Mouse (Mus musculus): Measurements from ENCODE around the gene Ninl.
"Not testable (repeated sequence)": the region's sequence is repeated elsewhere in the genome, so short reads cannot be mapped to it uniquely, and the experiment has no call there.

Ninl gene

GRCm38 (mm10) chr2:150948786-150949185 lies 90.4 kb downstream of the Ninl start:
- in situ Hi-C loops (cut with MboI) = no loop called here

GRCm38 (mm10) chr2:150947880-150948611 lies 91.1 kb downstream of the Ninl start:
- in situ Hi-C loops (cut with MboI) = not testable (repeated sequence)

- in situ Hi-C loops (cut with MboI) = not testable (repeated sequence)
Measured at GRCm38 (mm10) chr2:150947341-150947740, 91.8 kb downstream of the Ninl start.

- in situ Hi-C loops (cut with MboI) = no loop called here
Measured at GRCm38 (mm10) chr2:150944017-150944416, 95.2 kb downstream of the Ninl start.

- in situ Hi-C loops (cut with MboI) = no loop called here
Measured at GRCm38 (mm10) chr2:150934659-150935058, 104.5 kb downstream of the Ninl start.

- in situ Hi-C loops (cut with MboI) = no loop called here
Measured at GRCm38 (mm10) chr2:150933482-150933881, 105.7 kb downstream of the Ninl start.

GRCm38 (mm10) chr2:150930806-150931205 lies 108.4 kb downstream of the Ninl start:
- in situ Hi-C loops (cut with MboI) = no loop called here

- in situ Hi-C loops (cut with MboI) = no loop called here
Measured at GRCm38 (mm10) chr2:150929156-150929555, 110.0 kb downstream of the Ninl start.

- in situ Hi-C loops (cut with MboI) = no loop called here
Measured at GRCm38 (mm10) chr2:150927038-150927720, 112.0 kb downstream of the Ninl start.

GRCm38 (mm10) chr2:150923505-150923904 lies 115.7 kb downstream of the Ninl start:
- in situ Hi-C loops (cut with MboI) = loop anchor here (25.0 kb wide), 1 partner anchor 786 kb away; the partner anchor contains the start of gene Zfp120

- in situ Hi-C loops (cut with MboI) = loop anchor here (25.0 kb wide), 1 partner anchor 786 kb away; the partner anchor contains the start of gene Zfp120
Measured at GRCm38 (mm10) chr2:150923026-150923425, 116.2 kb downstream of the Ninl start.

- in situ Hi-C loops (cut with MboI) = loop anchor here (25.0 kb wide), 1 partner anchor 785 kb away; the partner anchor contains the start of gene Zfp120
Measured at GRCm38 (mm10) chr2:150922165-150922564, 117.0 kb downstream of the Ninl start.

GRCm38 (mm10) chr2:150921697-150922096 lies 117.5 kb downstream of the Ninl start:
- in situ Hi-C loops (cut with MboI) = loop anchor here (25.0 kb wide), 1 partner anchor 784 kb away; the partner anchor contains the start of gene Zfp120

GRCm38 (mm10) chr2:150920543-150920942 lies 118.6 kb downstream of the Ninl start:
- in situ Hi-C loops (cut with MboI) = loop anchor here (25.0 kb wide), 1 partner anchor 783 kb away; the partner anchor contains the start of gene Zfp120

- in situ Hi-C loops (cut with MboI) = loop anchor here (25.0 kb wide), 1 partner anchor 781 kb away; the partner anchor contains the start of gene Zfp120
Measured at GRCm38 (mm10) chr2:150918720-150919119, 120.5 kb downstream of the Ninl start.

GRCm38 (mm10) chr2:150915786-150916185 lies 123.4 kb downstream of the Ninl start:
- in situ Hi-C loops (cut with MboI) = loop anchor here (25.0 kb wide), 1 partner anchor 778 kb away; the partner anchor contains the start of gene Zfp120

- in situ Hi-C loops (cut with MboI) = loop anchor here (25.0 kb wide), 1 partner anchor 778 kb away; the partner anchor contains the start of gene Zfp120
Measured at GRCm38 (mm10) chr2:150914781-150915515, 124.2 kb downstream of the Ninl start.

- in situ Hi-C loops (cut with MboI) = loop anchor here (25.0 kb wide), 1 partner anchor 773 kb away; the partner anchor contains the start of gene Zfp120
Measured at GRCm38 (mm10) chr2:150910295-150910881, 128.8 kb downstream of the Ninl start.

- in situ Hi-C loops (cut with MboI) = loop anchor here (25.0 kb wide), 1 partner anchor 772 kb away; the partner anchor contains the start of gene Zfp120
Measured at GRCm38 (mm10) chr2:150909429-150910039, 129.6 kb downstream of the Ninl start.

- in situ Hi-C loops (cut with MboI) = loop anchor here (25.0 kb wide), 1 partner anchor 772 kb away; the partner anchor contains the start of gene Zfp120
Measured at GRCm38 (mm10) chr2:150908881-150909280, 130.3 kb downstream of the Ninl start.

Measured in mature B cell (primary cell).